26 mouse cellular contexts compared by ENCODE assay signal in genomic region chr13:31364369-31364768, GRCm38 (mm10).
DNase-seq lines count a peak whose midpoint lies in the region; ATAC-seq and TF ChIP-seq lines count a peak whose summit lies in the region.
"Had no signal": no experiment of that assay in that cellular context is flagged by ENCODE, and none has a peak within 500 bp of the region (broad histone marks: within the 10 kb centered on the region; RNA-seq: fewer than 3 reads in every experiment).

No protein-coding gene starts in this region.

- H3K27ac ChIP-seq in forebrain, postnatal 0 days (ENCODE audit: low read depth, low read length), result no peak overlapping the region
- no peak overlapping the region for H3K27ac ChIP-seq in forebrain, embryonic 12.5 days
- no peak overlapping the region for H3K27ac ChIP-seq in embryonic facial prominence, embryonic 10.5 days (replicated peaks)
- H3K27ac ChIP-seq: heart, embryonic 13.5 days; hindbrain, embryonic 15.5 days; layer of hippocampus, adult 2 months; limb, embryonic 12.5 days; liver, embryonic 12.5 days; stomach, embryonic 15.5 days had no signal

- TF ChIP-seq POLR2A in brain, embryonic 14.5 days (IDR thresholded peaks at IDR 0.05; ENCODE audit: borderline replicate concordance, extremely low read depth, insufficient read depth, insufficient read length, poor library complexity, severe bottlenecking), result no peak

- H3K9ac ChIP-seq in forebrain, postnatal 0 days, result no peak overlapping the region
- H3K9ac ChIP-seq in forebrain, embryonic 12.5 days, result no peak overlapping the region
- H3K9ac ChIP-seq: heart, embryonic 13.5 days; hindbrain, embryonic 15.5 days; limb, embryonic 12.5 days; liver, embryonic 12.5 days; stomach, embryonic 15.5 days had no signal

- H3K4me2 ChIP-seq in forebrain, postnatal 0 days (ENCODE audit: low read depth), result no peak overlapping the region
- H3K4me2 ChIP-seq in forebrain, embryonic 12.5 days, result no peak overlapping the region
- H3K4me2 ChIP-seq: heart, embryonic 13.5 days; hindbrain, embryonic 15.5 days; limb, embryonic 12.5 days; liver, embryonic 12.5 days; stomach, embryonic 15.5 days had no signal

- WGBS in forebrain, postnatal 0 days, result 66% methylated on average over 4 of the region's 4 CpGs
- whole genome bisulfite sequencing in forebrain, embryonic 12.5 days, result 76% methylated on average over 4 of the region's 4 CpGs
- 77% methylated on average over 4 of the region's 4 CpGs for WGBS in embryonic facial prominence, embryonic 10.5 days

- H3K9me3 ChIP-seq in forebrain, postnatal 0 days (ENCODE audit: low read length), result no peaks in the 10 kb centered on the region
- H3K9me3 ChIP-seq in forebrain, embryonic 12.5 days, result no peaks in the 10 kb centered on the region
- no peaks in the 10 kb centered on the region for H3K9me3 ChIP-seq in embryonic facial prominence, embryonic 10.5 days
- H3K9me3 ChIP-seq: heart, embryonic 13.5 days; hindbrain, embryonic 15.5 days; limb, embryonic 12.5 days; liver, embryonic 12.5 days; stomach, embryonic 15.5 days had no signal

- DNase-seq in forebrain, postnatal 0 days, result peak; percentile 32
- DNase-seq in left cerebral cortex, postnatal 25 days (ENCODE audit: low spot score in 2 of 2), result peak; percentile 28 to 47
- no peak for DNase-seq in left cerebral cortex, postnatal 36 days (ENCODE audit: low spot score in 2 of 2)
- peak; percentile 12 for DNase-seq in R1 (ENCODE audit: low read depth, low spot score)
- peak; percentile 36 for DNase-seq in brain, embryonic 14.5 days (ENCODE audit: low read depth)
- no peak for DNase-seq in ovary, adult 18-20 months (ENCODE audit: low spot score)
- DNase-seq in embryonic facial prominence, embryonic 10.5 days (ENCODE audit: low spot score), result no peak
- DNase-seq: adrenal gland, adult 2 months; cerebellum, adult 8-10 months; cerebellum, postnatal 36 days; gastrocnemius, postnatal 14 days; heart, adult 18-20 months; heart, postnatal 14 days; kidney, postnatal 25 days; lung, adult 18-20 months; lung, postnatal 10 days; thymus, adult 2 months; thymus, postnatal 4 days had no signal

- ATAC-seq in forebrain, postnatal 0 days, result peak; percentile 64; the same call in 1 of the 2 replicates
- ATAC-seq in forebrain, embryonic 12.5 days (ENCODE audit: low FRiP score), result no peak
- ATAC-seq: intestine, postnatal 0 days; liver, embryonic 12.5 days had no signal

- intact Hi-C loops in left cerebral cortex, postnatal 25 days (cut with DNase I), result no loop called here
- intact Hi-C loops in left cerebral cortex, postnatal 36 days (cut with DNase I), result no loop called here

- H3K27me3 ChIP-seq in forebrain, postnatal 0 days (ENCODE audit: insufficient read depth, low read length), result no peaks in the 10 kb centered on the region
- no peaks in the 10 kb centered on the region for H3K27me3 ChIP-seq in forebrain, embryonic 12.5 days
- no peaks in the 10 kb centered on the region for H3K27me3 ChIP-seq in embryonic facial prominence, embryonic 10.5 days (replicated peaks; ENCODE audit: low read depth, poor library complexity, severe bottlenecking)
- H3K27me3 ChIP-seq: heart, embryonic 13.5 days; hindbrain, embryonic 15.5 days; limb, embryonic 12.5 days; liver, embryonic 12.5 days; stomach, embryonic 15.5 days had no signal

- TF ChIP-seq CTCF in forebrain, postnatal 0 days (IDR thresholded peaks at IDR 0.05; ENCODE audit: low read depth), result no peak
- TF ChIP-seq CTCF in brain, embryonic 14.5 days (IDR thresholded peaks at IDR 0.05; ENCODE audit: borderline replicate concordance, extremely low read depth, insufficient read depth, insufficient read length), result no peak

- no peaks in the 10 kb centered on the region for H3K4me1 ChIP-seq in forebrain, postnatal 0 days (ENCODE audit: insufficient read depth)
- H3K4me1 ChIP-seq in forebrain, embryonic 12.5 days, result no peaks in the 10 kb centered on the region
- peaks cover 18% of the 10 kb centered on the region for H3K4me1 ChIP-seq in embryonic facial prominence, embryonic 10.5 days
- H3K4me1 ChIP-seq: heart, embryonic 13.5 days; liver, embryonic 12.5 days; stomach, embryonic 15.5 days had no signal

- H3K36me3 ChIP-seq in forebrain, postnatal 0 days (ENCODE audit: insufficient read depth), result no peaks in the 10 kb centered on the region
- no peaks in the 10 kb centered on the region for H3K36me3 ChIP-seq in forebrain, embryonic 12.5 days (replicated peaks)
- H3K36me3 ChIP-seq in embryonic facial prominence, embryonic 10.5 days (replicated peaks), result no peaks in the 10 kb centered on the region
- H3K36me3 ChIP-seq: heart, embryonic 13.5 days; hindbrain, embryonic 15.5 days; limb, embryonic 12.5 days; liver, embryonic 12.5 days; stomach, embryonic 15.5 days had no signal

- H3K4me3 ChIP-seq in forebrain, postnatal 0 days (ENCODE audit: low read depth, low read length), result no peak overlapping the region
- no peak overlapping the region for H3K4me3 ChIP-seq in forebrain, embryonic 12.5 days (replicated peaks)
- no peak overlapping the region for H3K4me3 ChIP-seq in embryonic facial prominence, embryonic 10.5 days
- H3K4me3 ChIP-seq: heart, embryonic 13.5 days; hindbrain, embryonic 15.5 days; layer of hippocampus, adult 2 months; limb, embryonic 12.5 days; liver, embryonic 12.5 days; stomach, embryonic 15.5 days had no signal

Comparison
In these comparisons a context has a peak if more than half of its experiments do, and no peak if none do; other contexts are left out.
1. DNase-seq: peak in forebrain, postnatal 0 days (single experiment), left cerebral cortex, postnatal 25 days (2 of 2), R1 (single experiment) and brain, embryonic 14.5 days (single experiment); none in left cerebral cortex, postnatal 36 days (0 of 2), ovary, adult 18-20 months (single experiment) and embryonic facial prominence, embryonic 10.5 days (single experiment).